Mouse (Mus musculus) effector memory CD4-positive, alpha-beta T cell, adult 5 months (primary cell): ENCODE measurements around the gene Epb41l5. TPM values are rescaled to one million over a fixed set of nuclear protein-coding genes. Genes with fewer than 3 reads are reported as not detected.

Source experiments
- polyA plus RNA-seq: library from polyadenylated mRNA; unstranded; fragments of 100-300 nt; shearing (Covaris generic); gene quantifications from one replicate; pipeline ENCODE4 v1.2.1, GENCODE M21; 2017

Epb41l5 gene
- polyA plus RNA-seq, result 5.5 TPM

DNA sequence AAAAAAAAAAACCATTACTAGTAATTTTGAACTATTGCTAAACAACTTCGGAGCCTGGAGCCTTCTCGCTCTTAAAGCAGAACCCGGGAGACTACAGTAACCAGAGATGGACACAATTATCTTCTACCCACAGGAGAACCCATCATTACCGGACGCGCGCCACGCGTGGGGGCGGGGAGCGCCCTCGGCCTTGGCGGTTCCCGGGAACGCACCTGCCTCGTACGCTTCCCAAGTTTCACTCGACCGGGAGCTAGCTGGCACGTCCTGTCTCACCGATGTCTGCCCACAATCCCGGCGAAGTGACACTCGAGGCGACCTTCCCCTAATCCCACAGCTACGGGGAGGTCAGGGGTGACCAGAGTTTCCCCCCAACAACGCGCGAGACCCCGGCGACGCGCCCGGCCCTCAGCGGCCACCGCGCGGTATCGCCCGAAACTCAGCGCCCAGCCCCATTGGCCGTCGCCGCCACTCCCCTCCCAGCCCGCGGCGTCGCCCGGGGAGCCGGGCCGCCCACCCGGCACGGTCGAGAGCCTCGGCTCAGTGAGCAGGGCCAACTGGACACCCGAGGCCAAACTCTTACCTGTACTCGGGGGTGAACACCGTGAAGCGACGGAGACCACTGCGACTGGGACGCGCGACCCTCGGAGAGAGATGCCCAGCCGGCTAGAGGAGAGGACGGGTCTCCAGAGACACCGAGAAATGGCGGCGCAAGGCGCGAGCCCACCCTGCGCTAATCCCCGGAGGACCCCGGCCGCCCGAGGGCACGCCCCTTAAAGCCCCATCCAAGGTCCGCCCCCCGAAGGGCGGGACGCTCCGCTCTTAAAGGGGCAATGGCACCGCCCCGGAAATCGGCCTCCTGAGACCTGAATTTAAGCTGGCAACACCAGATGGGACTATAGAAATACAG, at the start of gene Epb41l5:
Epb41l5 (minus strand) TSS at position 796 of the 907 bp plus-strand sequence.

DNA sequence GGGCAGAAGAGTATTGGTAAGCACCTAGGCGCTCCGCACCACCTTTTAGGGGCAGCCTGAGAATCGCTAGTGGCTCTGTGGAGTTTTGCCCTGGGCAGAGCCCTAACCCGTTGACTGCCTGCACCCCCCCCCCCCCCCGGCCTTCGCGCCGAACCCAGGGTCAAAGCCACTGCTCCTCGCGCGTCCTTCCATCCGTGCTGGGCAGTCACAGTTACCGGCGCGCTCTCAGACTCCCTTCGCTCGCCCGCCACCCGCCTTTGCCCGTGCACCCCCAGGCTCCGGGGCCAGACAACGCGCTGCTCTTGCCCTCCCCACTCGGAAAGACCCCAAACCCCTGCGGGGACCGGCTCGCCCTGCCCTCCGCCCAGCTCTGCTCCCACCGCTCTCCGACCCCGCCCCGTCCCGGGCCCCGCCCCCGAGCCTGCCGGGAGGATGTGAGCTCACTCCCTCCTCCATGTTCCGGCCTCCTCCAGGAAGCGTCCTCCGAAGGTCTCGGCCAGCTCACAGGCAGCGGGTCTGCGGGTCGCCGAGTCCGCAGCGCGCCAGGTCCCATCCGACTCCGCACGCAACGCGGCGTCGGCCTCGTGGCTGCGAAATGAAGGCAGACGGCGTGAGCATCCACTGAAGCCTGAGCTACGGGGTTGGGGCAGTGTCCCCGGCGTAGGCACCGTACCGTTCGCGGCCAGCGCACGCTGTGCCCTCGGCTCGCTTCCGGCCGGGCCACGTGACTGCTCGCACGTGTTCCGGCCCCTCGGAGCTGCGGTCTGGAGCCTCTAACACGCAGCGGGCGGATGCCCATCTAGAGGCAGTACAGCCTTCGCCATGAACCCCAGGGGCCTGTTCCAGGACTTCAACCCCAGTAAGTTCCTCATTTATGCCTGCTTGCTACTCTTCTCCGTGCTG, 122.9 kb downstream of the Epb41l5 start, which contains the start of gene Tmem185b:
Tmem185b (plus strand) TSS at position 472 of the 903 bp plus-strand sequence.

DNA sequence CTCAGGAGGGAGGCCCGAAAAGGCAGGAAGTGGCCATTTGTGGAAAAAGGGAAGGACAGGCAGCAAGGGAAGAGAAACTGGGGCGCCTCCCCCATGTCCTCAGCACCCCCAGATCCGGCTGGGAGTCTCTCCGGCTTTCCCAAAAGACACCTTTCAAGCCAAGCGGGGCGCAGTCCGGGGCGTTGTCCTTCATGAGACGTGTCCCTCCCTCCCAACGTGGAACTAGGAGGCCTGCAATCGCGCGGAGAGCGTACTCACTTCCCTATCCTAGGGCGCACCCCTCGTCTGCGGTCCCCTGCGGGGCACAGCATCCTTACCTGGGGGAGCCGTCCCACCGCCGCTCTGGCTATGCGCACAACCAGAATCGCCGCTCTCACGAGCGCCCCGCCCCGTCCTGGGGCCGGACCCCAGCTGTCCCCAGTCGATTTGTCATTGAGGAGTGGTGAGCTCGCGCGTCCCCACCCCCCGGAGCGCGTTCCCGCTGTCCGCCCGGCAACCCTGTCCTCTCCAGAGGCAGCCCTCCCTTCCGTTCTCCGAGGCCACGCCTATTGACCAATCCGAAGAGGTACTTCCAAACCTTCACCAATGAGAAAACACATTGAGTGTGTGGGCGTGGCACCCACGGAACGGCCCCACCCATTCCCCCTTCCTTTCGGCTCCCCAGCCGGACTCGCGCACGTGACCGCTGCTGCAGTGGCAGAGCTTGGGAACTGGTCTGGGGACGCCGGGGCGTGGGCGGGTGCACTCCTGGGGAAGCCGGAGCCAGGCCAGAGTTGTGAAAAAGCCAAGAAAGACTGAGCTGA, 144.3 kb downstream of the Epb41l5 start, which contains the start of gene Ralb:
Ralb (minus strand) TSS at position 535 of the 803 bp plus-strand sequence.

Other genes starting within 250 kb of the Epb41l5 start
- gene Inhbb, start 226.8 kb downstream of the Epb41l5 start, polyA plus RNA-seq, result not detected
- gene Ralb, start 144.2 kb downstream of the Epb41l5 start, polyA plus RNA-seq, result 11.3 TPM
- gene Tmem185b, start 122.8 kb downstream of the Epb41l5 start, polyA plus RNA-seq, result 22.0 TPM
- gene Ptpn4, start 188.6 kb upstream of the Epb41l5 start, polyA plus RNA-seq, result 40.2 TPM